Mouse (Mus musculus) liver, postnatal 0 days (tissue): ENCODE measurements at regions not wholly inside any gene's neighbourhood (a gene's known extent, or its start where the extent isn't known, plus 50 kb on each side); places are given as distances from the start of the nearest gene placed in this dataset.

Experiments used
- CTCF ChIP-seq: sonication (generic); IDR thresholded peaks from 2 replicates; pipeline ENCODE4 v1.5.1; 2016; ENCODE audit warnings: antibody characterized with exemption, low read depth
- EP300 ChIP-seq: IDR thresholded peaks from 2 replicates; pipeline ENCODE4 v1.6.1; 2016; ENCODE audit warnings: antibody characterized with exemption, low read depth, mild to moderate bottlenecking

- TF ChIP-seq CTCF, result 0 out of 2 replicates have a peak, but pooled peaks have one; percentile 12
- TF ChIP-seq EP300, result no peak
These were observed 532.3 kb upstream of the Manea start for GRCm38 (mm10) chr4:26879022-26879421.
